Mouse (Mus musculus) forebrain, embryonic 13.5 days (tissue): ENCODE results near the gene A630095E13Rik. TPM values are rescaled to one million over a fixed set of nuclear protein-coding genes. Genes with fewer than 3 reads are reported as not detected.
"Not testable (repeated sequence)": the region's sequence is repeated elsewhere in the genome, so short reads cannot be mapped to it uniquely, and the experiment has no call there.

Source experiments
- ATAC-seq: fragments of 200-750 bp; cut with Nextera tagmentation; 2 replicates; pipeline ENCODE4 v1.8.0; 2017
- H3K27ac ChIP-seq: fragments of 300-500 bp; sonication (generic); 2 replicates; pipeline ENCODE4 v1.5.1; 2015; ENCODE audit warnings: inconsistent platforms, mild to moderate bottlenecking, moderate library complexity
- H3K27me3 ChIP-seq: fragments of 300-500 bp; sonication (generic); 2 replicates; pipeline ENCODE4 v1.6.1; 2015; ENCODE audit warnings: mild to moderate bottlenecking, inconsistent platforms
- H3K36me3 ChIP-seq: fragments of 300-500 bp; sonication (generic); 2 replicates; pipeline ENCODE4 v1.6.1; 2015; ENCODE audit warnings: mild to moderate bottlenecking, inconsistent platforms; ENCODE audit not compliant: poor library complexity, severe bottlenecking
- H3K4me1 ChIP-seq: fragments of 300-500 bp; sonication (generic); 2 replicates; pipeline ENCODE4 v1.6.1; 2015; ENCODE audit warnings: inconsistent platforms
- H3K4me2 ChIP-seq: fragments of 300-500 bp; sonication (generic); 2 replicates; pipeline ENCODE4 v1.6.1; 2015; ENCODE audit warnings: inconsistent platforms, mild to moderate bottlenecking, moderate library complexity
- H3K4me3 ChIP-seq: fragments of 300-500 bp; sonication (generic); 2 replicates; pipeline ENCODE4 v1.5.1; 2015; ENCODE audit warnings: mild to moderate bottlenecking, inconsistent platforms
- H3K9ac ChIP-seq: fragments of 300-500 bp; sonication (generic); 2 replicates; pipeline ENCODE4 v1.6.1; 2015; ENCODE audit warnings: mild to moderate bottlenecking, inconsistent platforms
- H3K9me3 ChIP-seq: fragments of 300-500 bp; sonication (generic); replicated peaks from 2 replicates; pipeline ENCODE4 v1.6.1; 2016; ENCODE audit warnings: inconsistent platforms
- WGBS: fragments of 180-500 bp; shearing (Covaris S2); methylation state at CpG from one replicate; pipeline ENCODE4 v1.1.7; 2015; 5-methylcytosine and 5-hydroxymethylcytosine counted together
- polyA plus RNA-seq: library from polyadenylated mRNA; unstranded; fragments of >200 nt; fragmentation: Nextera tagmentation; extraction: Ambion mirVana; gene quantifications from 2 replicates; pipeline ENCODE4 v1.2.1, GENCODE M21; 2015

Gene A630095E13Rik
- polyA plus RNA-seq, result not detected in 2 replicates

DNA sequence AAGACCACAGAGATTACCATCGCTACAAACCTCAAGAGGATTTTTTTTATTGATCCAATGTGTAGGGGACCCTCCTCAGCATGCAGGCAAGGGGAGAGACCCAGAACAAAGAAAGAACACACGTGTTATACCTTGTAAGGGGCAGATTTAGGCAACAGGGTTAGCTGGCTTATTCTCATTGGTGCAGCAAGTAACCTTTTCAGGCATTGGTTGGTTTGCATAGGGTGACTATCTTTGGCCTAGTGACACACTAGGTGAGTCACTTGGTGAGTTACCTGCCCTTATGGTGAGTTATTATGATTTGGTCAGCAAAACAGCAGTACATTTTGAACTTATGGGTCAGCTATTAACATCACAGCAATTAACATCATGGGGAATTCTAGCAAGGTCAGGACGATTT lies at the start of gene A630095E13Rik:
Gene A630095E13Rik, minus strand, starts transcription at position 101 of the 400 bp plus-strand sequence.
- not testable (repeated sequence) for H3K27ac ChIP-seq, ATAC-seq, H3K27me3 ChIP-seq, H3K4me3 ChIP-seq, H3K4me2 ChIP-seq, H3K9ac ChIP-seq, H3K9me3 ChIP-seq, H3K36me3 ChIP-seq, H3K4me1 ChIP-seq
- 59% methylated on average over 3 of the region's 3 CpGs for WGBS

DNA sequence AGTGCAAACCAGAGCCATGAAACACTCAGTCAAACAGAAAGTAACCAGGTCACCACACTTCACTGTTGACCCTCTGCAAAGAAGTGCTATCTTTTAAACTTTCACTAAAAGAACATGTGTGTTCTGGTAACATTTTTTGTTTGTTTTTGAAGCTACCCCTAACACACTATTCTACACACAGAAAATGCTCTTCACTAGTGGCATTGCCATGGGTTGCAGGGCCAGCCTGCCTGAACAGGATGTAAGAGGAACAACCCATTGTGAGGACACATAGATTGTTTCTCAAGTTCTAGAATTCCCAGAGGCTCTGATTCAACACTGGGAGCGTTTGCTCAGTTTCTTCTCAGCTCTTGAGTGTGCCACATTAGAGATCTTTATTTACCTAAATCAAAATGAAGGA lies 49.7 kb upstream of the A630095E13Rik start, which contains the start of gene Acrv1:
Gene Acrv1, plus strand, starts transcription at position 301 of the 400 bp plus-strand sequence.
- no peak within 1 kb of the TSS for H3K4me2 ChIP-seq
- WGBS, result 76% methylated on average over 1 of the region's 1 CpGs
- no peak within 1 kb of the TSS for H3K27ac ChIP-seq
- no peaks in the 10 kb centered on the region for H3K36me3 ChIP-seq
- H3K4me1 ChIP-seq, result no peaks in the 10 kb centered on the region
- no peak for ATAC-seq
- H3K27me3 ChIP-seq, result no peaks in the 10 kb centered on the region
- no peak within 1 kb of the TSS for H3K9ac ChIP-seq
- H3K4me3 ChIP-seq, result no peak within 1 kb of the TSS
- H3K9me3 ChIP-seq, result no peaks in the 10 kb centered on the region

DNA sequence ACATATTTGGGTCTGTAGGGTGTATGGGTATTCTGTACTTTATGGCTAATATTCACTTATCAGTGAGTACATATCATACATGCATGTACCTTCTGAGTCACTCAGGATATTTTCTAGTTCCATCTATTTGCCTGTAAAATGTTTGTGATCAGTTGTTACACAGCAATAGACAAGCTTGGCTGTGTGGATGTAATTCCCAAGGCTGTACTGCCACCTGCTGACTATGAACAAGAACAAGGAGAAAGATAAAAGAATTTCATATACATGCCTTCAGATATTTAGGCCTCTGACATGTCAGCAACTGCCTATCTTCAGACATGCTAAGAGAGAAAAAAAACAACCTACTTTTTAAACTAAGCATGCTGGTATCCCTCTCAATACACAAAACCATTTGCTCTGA lies 44.2 kb upstream of the A630095E13Rik start:
- Histone ChIP-seq H3K36me3 (no peaks in the 10 kb centered on the region), H3K9me3 (no peaks in the 10 kb centered on the region), H3K4me3 (no peak overlapping the region), H3K9ac (no peak overlapping the region), H3K27ac (no peak overlapping the region), H3K27me3 (no peaks in the 10 kb centered on the region), H3K4me2 (no peak overlapping the region), H3K4me1 (no peaks in the 10 kb centered on the region)
- no peak for ATAC-seq

DNA sequence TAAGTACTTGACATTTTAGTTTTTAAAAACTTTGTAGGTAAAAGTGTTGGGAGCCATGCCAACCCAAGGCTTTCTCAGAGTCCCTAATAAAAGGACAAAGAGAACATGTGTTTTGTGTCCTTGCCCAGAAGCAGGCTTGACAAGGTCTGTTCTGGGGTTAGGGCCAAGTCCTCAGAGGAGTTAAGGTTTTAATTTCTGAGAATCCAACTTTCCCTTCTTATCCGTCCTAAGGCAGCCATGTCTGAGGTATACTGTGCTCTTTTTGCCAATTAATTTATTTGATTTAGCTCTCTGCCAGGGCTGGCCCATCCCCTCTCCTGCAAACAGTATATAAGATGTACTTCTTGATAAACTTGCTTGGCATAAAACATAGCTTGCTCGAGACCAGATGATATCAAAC lies 38.2 kb upstream of the A630095E13Rik start:
- no peak for ATAC-seq
- Histone ChIP-seq H3K36me3 (no peaks in the 10 kb centered on the region), H3K27me3 (no peaks in the 10 kb centered on the region), H3K9me3 (no peaks in the 10 kb centered on the region), H3K4me1 (no peaks in the 10 kb centered on the region), H3K4me3 (no peak overlapping the region), H3K27ac (no peak overlapping the region), H3K4me2 (no peak overlapping the region), H3K9ac (no peak overlapping the region)
- WGBS, result 67% methylated on average over 2 of the region's 2 CpGs

Other genes with a start within 250 kb of the A630095E13Rik start
- not detected in 2 replicates for gene Gm7257, start 211.5 kb downstream of the A630095E13Rik start, polyA plus RNA-seq
- not detected in 2 replicates for gene Gm9513, start 167.7 kb downstream of the A630095E13Rik start, polyA plus RNA-seq
- gene Gm5615, start 101.4 kb downstream of the A630095E13Rik start, polyA plus RNA-seq, result not detected in 2 replicates
- not detected in 2 replicates for gene Gm17689, start 60.7 kb downstream of the A630095E13Rik start, polyA plus RNA-seq
- gene Acrv1, start 49.8 kb upstream of the A630095E13Rik start, polyA plus RNA-seq, result not detected in 2 replicates
- 39.4 and 43.1 TPM in 2 replicates for gene Chek1, start 83.7 kb upstream of the A630095E13Rik start, polyA plus RNA-seq
- gene Stt3a, start 124.3 kb upstream of the A630095E13Rik start, polyA plus RNA-seq, result 104 and 117 TPM in 2 replicates
- gene Ei24, start 154.0 kb upstream of the A630095E13Rik start, polyA plus RNA-seq, result 105 and 112 TPM in 2 replicates
- 601 and 607 TPM in 2 replicates for gene Fez1, start 178.5 kb upstream of the A630095E13Rik start, polyA plus RNA-seq